Mouse (Mus musculus) hindbrain, embryonic 11.5 days (tissue): ENCODE results near the gene Mta3. TPM values are rescaled to one million over a fixed set of nuclear protein-coding genes. Genes with fewer than 3 reads are reported as not detected.

Experiments
- ATAC-seq: fragments of 200-750 bp; cut with Nextera tagmentation; 2 replicates; pipeline ENCODE4 v1.8.0; 2017; ENCODE audit warnings: mild to moderate bottlenecking, moderate TSS enrichment, moderate library complexity; ENCODE audit not compliant: low FRiP score
- DNase-seq: peaks from one replicate; pipeline ENCODE4 v3.0.0-alpha.2; 2015; ENCODE audit warnings: low spot score
- H3K27ac ChIP-seq: fragments of 300-500 bp; sonication (generic); 2 replicates; pipeline ENCODE4 v1.5.1; 2014; ENCODE audit warnings: mild to moderate bottlenecking, low read depth, low read length
- H3K27me3 ChIP-seq: fragments of 300-500 bp; sonication (generic); 2 replicates; pipeline ENCODE4 v1.6.1; 2014; ENCODE audit warnings: mild to moderate bottlenecking, low read length, moderate library complexity, mixed read lengths; ENCODE audit not compliant: control insufficient read depth, insufficient read depth
- H3K36me3 ChIP-seq: fragments of 300-500 bp; sonication (generic); 2 replicates; pipeline ENCODE4 v1.6.1; 2014; ENCODE audit warnings: mild to moderate bottlenecking, low read length, moderate library complexity, mixed read lengths; ENCODE audit not compliant: control insufficient read depth, insufficient read depth
- H3K4me1 ChIP-seq: fragments of 300-500 bp; sonication (generic); replicated peaks from 2 replicates; pipeline ENCODE4 v1.6.1; 2014; ENCODE audit warnings: low read length, mixed read lengths; ENCODE audit not compliant: control insufficient read depth, insufficient read depth
- H3K4me2 ChIP-seq: fragments of 300-500 bp; sonication (generic); replicated peaks from 2 replicates; pipeline ENCODE4 v1.6.1; 2014; ENCODE audit warnings: mild to moderate bottlenecking, low read depth, low read length
- H3K4me3 ChIP-seq: fragments of 300-500 bp; sonication (generic); 2 replicates; pipeline ENCODE4 v1.5.1; 2014; ENCODE audit warnings: low read depth, low read length
- H3K9ac ChIP-seq: fragments of 300-500 bp; sonication (generic); 2 replicates; pipeline ENCODE4 v1.6.1; 2014; ENCODE audit warnings: low read depth, low read length
- H3K9me3 ChIP-seq: fragments of 300-500 bp; sonication (generic); 2 replicates; pipeline ENCODE4 v1.6.1; 2016; ENCODE audit warnings: low read length; ENCODE audit not compliant: control insufficient read depth
- WGBS: fragments of 180-500 bp; shearing (Covaris S2); extraction: QIAGEN DNeasy Blood & Tissue Kit; methylation state at CpG from one replicate; pipeline ENCODE4 v1.1.7; 2014; 5-methylcytosine and 5-hydroxymethylcytosine counted together
- polyA plus RNA-seq: library from polyadenylated mRNA; unstranded; fragments of >200 nt; fragmentation: Nextera tagmentation; extraction: Ambion mirVana; gene quantifications from 2 replicates; pipeline ENCODE4 v1.2.1, GENCODE M21; 2014

Mta3 gene
- polyA plus RNA-seq, 1 experiment from 2014 or later, result 41.7 TPM

- no peaks in the 10 kb centered on the region for H3K27me3 ChIP-seq
- H3K9me3 ChIP-seq, result no peaks in the 10 kb centered on the region
- H3K36me3 ChIP-seq, result no peaks in the 10 kb centered on the region
- WGBS, result 90% methylated on average over 9 of the region's 9 CpGs
- DNase-seq (no peak), ATAC-seq (no peak)
- no peak overlapping the region for H3K9ac ChIP-seq
- no peak overlapping the region for H3K4me3 ChIP-seq
- H3K4me2 ChIP-seq, result no peak overlapping the region
- H3K4me1 ChIP-seq, result no peaks in the 10 kb centered on the region
- H3K27ac ChIP-seq, result no peak overlapping the region
These were observed 71.6 kb downstream of the Mta3 start for GRCm38 (mm10) chr17:83777462-83778051.

GRCm38 (mm10) chr17:83780228-83780627 is 74.3 kb downstream of the Mta3 start:
- H3K36me3 ChIP-seq, result no peaks in the 10 kb centered on the region
- no peak for DNase-seq
- H3K4me2 ChIP-seq, result no peak overlapping the region
- 84% methylated on average over 5 of the region's 5 CpGs for WGBS
- no peak for ATAC-seq
- H3K9me3 ChIP-seq, result no peaks in the 10 kb centered on the region
- no peak overlapping the region for H3K9ac ChIP-seq
- no peak overlapping the region for H3K27ac ChIP-seq
- no peaks in the 10 kb centered on the region for H3K4me1 ChIP-seq
- H3K27me3 ChIP-seq, result no peaks in the 10 kb centered on the region
- H3K4me3 ChIP-seq, result no peak overlapping the region

- Histone ChIP-seq H3K36me3 (no peaks in the 10 kb centered on the region), H3K4me1 (no peaks in the 10 kb centered on the region), H3K27ac (no peak overlapping the region), H3K4me3 (no peak overlapping the region), H3K27me3 (no peaks in the 10 kb centered on the region), H3K9ac (no peak overlapping the region), H3K9me3 (no peaks in the 10 kb centered on the region), H3K4me2 (no peak overlapping the region)
- 64% methylated on average over 5 of the region's 5 CpGs for WGBS
- ATAC-seq, result no peak
- DNase-seq, result no peak
These were observed 76.8 kb downstream of the Mta3 start for GRCm38 (mm10) chr17:83782740-83783139.

- Histone ChIP-seq H3K9me3 (no peaks in the 10 kb centered on the region), H3K4me3 (no peak overlapping the region), H3K9ac (no peak overlapping the region), H3K4me2 (no peak overlapping the region), H3K27ac (no peak overlapping the region), H3K27me3 (no peaks in the 10 kb centered on the region), H3K4me1 (no peaks in the 10 kb centered on the region), H3K36me3 (no peaks in the 10 kb centered on the region)
- ATAC-seq, result no peak
- DNase-seq, result no peak
- 94% methylated on average over 6 of the region's 6 CpGs for WGBS
These were observed 80.5 kb downstream of the Mta3 start for GRCm38 (mm10) chr17:83786418-83786817.

GRCm38 (mm10) chr17:83790158-83790557 is 84.2 kb downstream of the Mta3 start:
- H3K9ac ChIP-seq, result no peak overlapping the region
- whole genome bisulfite sequencing, result 84% methylated on average over 5 of the region's 5 CpGs

GRCm38 (mm10) chr17:83792388-83792787 is 86.4 kb downstream of the Mta3 start:
- no peaks in the 10 kb centered on the region for H3K4me1 ChIP-seq
- no peak overlapping the region for H3K9ac ChIP-seq
- H3K36me3 ChIP-seq, result no peaks in the 10 kb centered on the region
- no peaks in the 10 kb centered on the region for H3K27me3 ChIP-seq
- no peaks in the 10 kb centered on the region for H3K9me3 ChIP-seq
- H3K27ac ChIP-seq, result no peak overlapping the region
- ATAC-seq (no peak), DNase-seq (no peak)
- WGBS, result 71% methylated on average over 23 of the region's 23 CpGs
- no peak overlapping the region for H3K4me3 ChIP-seq
- no peak overlapping the region for H3K4me2 ChIP-seq

More at GRCm38 (mm10) chr17:83790158-83790557, 84.2 kb downstream of the Mta3 start:
- H3K4me3 ChIP-seq, result no peak overlapping the region
- no peaks in the 10 kb centered on the region for H3K27me3 ChIP-seq
- no peak overlapping the region for H3K27ac ChIP-seq
- ATAC-seq, result no peak
- H3K4me1 ChIP-seq, result no peaks in the 10 kb centered on the region
- no peaks in the 10 kb centered on the region for H3K36me3 ChIP-seq
- no peak for DNase-seq
- no peak overlapping the region for H3K4me2 ChIP-seq
- no peaks in the 10 kb centered on the region for H3K9me3 ChIP-seq

- Histone ChIP-seq H3K9ac (no peak overlapping the region), H3K4me2 (no peak overlapping the region), H3K9me3 (no peaks in the 10 kb centered on the region), H3K4me1 (no peaks in the 10 kb centered on the region), H3K4me3 (no peak overlapping the region), H3K27me3 (no peaks in the 10 kb centered on the region), H3K36me3 (no peaks in the 10 kb centered on the region), H3K27ac (no peak overlapping the region)
- ATAC-seq, result no peak
- 97% methylated on average over 17 of the region's 17 CpGs for WGBS
- no peak for DNase-seq
These were observed 89.2 kb downstream of the Mta3 start for GRCm38 (mm10) chr17:83795121-83795520.

- Histone ChIP-seq H3K27ac (no peak overlapping the region), H3K36me3 (no peaks in the 10 kb centered on the region), H3K4me3 (no peak overlapping the region), H3K4me2 (no peak overlapping the region), H3K27me3 (no peaks in the 10 kb centered on the region), H3K9ac (no peak overlapping the region), H3K4me1 (no peaks in the 10 kb centered on the region), H3K9me3 (no peaks in the 10 kb centered on the region)
- 93% methylated on average over 11 of the region's 11 CpGs for WGBS
- ATAC-seq (no peak), DNase-seq (no peak)
These were observed 93.6 kb downstream of the Mta3 start for GRCm38 (mm10) chr17:83799506-83800050.

- Histone ChIP-seq H3K9me3 (no peaks in the 10 kb centered on the region), H3K27me3 (no peaks in the 10 kb centered on the region), H3K4me3 (no peak overlapping the region), H3K4me2 (no peak overlapping the region), H3K36me3 (no peaks in the 10 kb centered on the region), H3K4me1 (no peaks in the 10 kb centered on the region), H3K9ac (no peak overlapping the region), H3K27ac (no peak overlapping the region)
- 70% methylated on average over 9 of the region's 9 CpGs for WGBS
- ATAC-seq, result peak; percentile 40; the same call in 1 of the 2 replicates
- peak; percentile 14 for DNase-seq
These were observed 98.0 kb downstream of the Mta3 start for GRCm38 (mm10) chr17:83803987-83804386.
